Mouse (Mus musculus): Measurements from ENCODE around the gene Ubash3b. TPM values are rescaled to one million over a fixed set of nuclear protein-coding genes. Genes with fewer than 3 reads are reported as not detected.

Ubash3b gene
- polyA plus RNA-seq, 1 experiment, result 3.2 TPM

- Histone ChIP-seq H3K79me3 (ENCODE audit: low read depth) (no peaks in the 10 kb centered on the region), H3K27me3 (ENCODE audit: control insufficient read depth, insufficient read depth, insufficient read length) (no peaks in the 10 kb centered on the region), H3K36me3 (ENCODE audit: control insufficient read depth, insufficient read depth) (no peaks in the 10 kb centered on the region), H3ac (ENCODE audit: control insufficient read depth, insufficient read length, low read depth) (no peak overlapping the region), H3K79me2 (ENCODE audit: control insufficient read depth, insufficient read depth) (no peaks in the 10 kb centered on the region), H3K4me3 (ENCODE audit: insufficient read depth, poor library complexity, severe bottlenecking) (no peak overlapping the region)
- TF ChIP-seq USF1 (IDR thresholded peaks at IDR 0.05; ENCODE audit: low read depth), result no peak
- no peak for TF ChIP-seq FOSL1 (IDR thresholded peaks at IDR 0.05; ENCODE audit: insufficient read depth, low read length, poor library complexity, severe bottlenecking)
- TF ChIP-seq MYOG (IDR thresholded peaks at IDR 0.05; ENCODE audit: control insufficient read depth, extremely low read depth, insufficient read length), result no peak
- no peak for TF ChIP-seq MYOD1 (IDR thresholded peaks at IDR 0.05; ENCODE audit: control insufficient read depth, insufficient read length, low read depth)
- no peak for TF ChIP-seq CEBPB (IDR thresholded peaks at IDR 0.05; ENCODE audit: low read depth)
- no peak for TF ChIP-seq CTCF (IDR thresholded peaks at IDR 0.05; ENCODE audit: control insufficient read depth, insufficient read depth, insufficient read length)
- TF ChIP-seq MAX (IDR thresholded peaks at IDR 0.05), result no peak
Measured at GRCm38 (mm10) chr9:41011512-41012436, 149.7 kb downstream of the Ubash3b start.

DNA sequence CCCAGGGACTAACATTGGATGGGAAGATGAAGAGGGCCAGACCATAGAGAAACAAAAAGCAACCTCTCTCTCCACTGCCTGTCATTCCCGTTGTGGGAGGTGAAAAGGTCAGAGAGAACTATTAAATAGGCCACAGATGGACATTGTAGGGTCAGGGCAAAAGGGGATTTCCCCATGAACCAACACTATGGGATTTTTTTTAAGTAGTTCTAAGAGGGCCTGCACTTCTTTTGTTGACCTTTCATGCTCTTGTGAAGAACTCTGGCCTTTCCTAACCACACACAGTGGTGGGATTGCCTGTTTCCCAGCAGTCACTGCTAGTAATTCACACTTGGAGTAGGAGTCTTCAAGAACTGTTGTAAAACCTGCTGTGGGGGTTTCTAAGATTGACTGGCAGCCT lies 153.7 kb downstream of the Ubash3b start:
- H3ac ChIP-seq (ENCODE audit: control insufficient read depth, insufficient read length, low read depth), result no peak overlapping the region
- no peak for TF ChIP-seq CTCF (IDR thresholded peaks at IDR 0.05; ENCODE audit: control insufficient read depth, insufficient read depth, insufficient read length)
- no peak for TF ChIP-seq MAX (IDR thresholded peaks at IDR 0.05)
- no peak for TF ChIP-seq MYOG (IDR thresholded peaks at IDR 0.05; ENCODE audit: control insufficient read depth, extremely low read depth, insufficient read length)
- no peak for TF ChIP-seq USF1 (IDR thresholded peaks at IDR 0.05; ENCODE audit: low read depth)
- no peak overlapping the region for H3K4me3 ChIP-seq (ENCODE audit: insufficient read depth, poor library complexity, severe bottlenecking)
- no peaks in the 10 kb centered on the region for H3K79me2 ChIP-seq (ENCODE audit: control insufficient read depth, insufficient read depth)
- no peaks in the 10 kb centered on the region for H3K36me3 ChIP-seq (ENCODE audit: control insufficient read depth, insufficient read depth)
- no peaks in the 10 kb centered on the region for H3K79me3 ChIP-seq (ENCODE audit: low read depth)
- H3K27me3 ChIP-seq (ENCODE audit: control insufficient read depth, insufficient read depth, insufficient read length), result no peaks in the 10 kb centered on the region

DNA sequence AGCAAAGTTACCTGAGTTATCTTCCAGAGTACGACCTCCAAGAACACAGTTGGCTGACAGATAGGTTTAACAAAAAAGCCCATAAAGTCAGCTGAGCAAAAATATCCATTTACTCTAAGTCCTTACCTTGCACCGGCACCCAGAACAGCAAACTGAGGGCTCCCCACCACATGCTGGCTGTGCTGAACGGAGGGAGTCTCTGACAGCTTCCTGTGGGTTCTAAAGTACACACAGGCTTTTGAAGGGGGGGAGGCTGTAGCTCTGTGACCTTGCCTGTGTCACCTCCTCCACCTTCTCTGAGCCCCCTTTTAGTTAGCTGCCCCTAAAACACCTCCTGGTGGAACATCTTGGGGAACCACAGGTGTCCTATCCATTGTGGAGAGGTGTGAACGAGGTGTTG lies 157.1 kb downstream of the Ubash3b start, which contains the start of gene Crtam:
TSS of gene Crtam (minus strand) at position 214 of the 400 bp plus-strand sequence.
- Histone ChIP-seq H3K79me2 (ENCODE audit: control insufficient read depth, insufficient read depth) (no peaks in the 10 kb centered on the region), H3K36me3 (ENCODE audit: control insufficient read depth, insufficient read depth) (no peaks in the 10 kb centered on the region), H3K27me3 (ENCODE audit: control insufficient read depth, insufficient read depth, insufficient read length) (no peaks in the 10 kb centered on the region), H3K79me3 (ENCODE audit: low read depth) (no peaks in the 10 kb centered on the region), H3ac (ENCODE audit: control insufficient read depth, insufficient read length, low read depth) (no peak within 1 kb of the TSS), H3K4me3 (ENCODE audit: insufficient read depth, poor library complexity, severe bottlenecking) (no peak within 1 kb of the TSS)
- TF ChIP-seq MYOD1 (IDR thresholded peaks at IDR 0.05; ENCODE audit: control insufficient read depth, insufficient read length, low read depth) (no peak), MAX (IDR thresholded peaks at IDR 0.05) (no peak), USF1 (IDR thresholded peaks at IDR 0.05; ENCODE audit: low read depth) (no peak), CTCF (IDR thresholded peaks at IDR 0.05; ENCODE audit: control insufficient read depth, insufficient read depth, insufficient read length) (no peak), FOSL1 (IDR thresholded peaks at IDR 0.05; ENCODE audit: insufficient read depth, low read length, poor library complexity, severe bottlenecking) (no peak), MYOG (IDR thresholded peaks at IDR 0.05; ENCODE audit: control insufficient read depth, extremely low read depth, insufficient read length) (no peak), CEBPB (IDR thresholded peaks at IDR 0.05; ENCODE audit: low read depth) (no peak)

- TF ChIP-seq FOSL1 (IDR thresholded peaks at IDR 0.05; ENCODE audit: insufficient read depth, low read length, poor library complexity, severe bottlenecking), result no peak
- no peak for TF ChIP-seq CTCF (IDR thresholded peaks at IDR 0.05; ENCODE audit: control insufficient read depth, insufficient read depth, insufficient read length)
- TF ChIP-seq MYOG (IDR thresholded peaks at IDR 0.05; ENCODE audit: control insufficient read depth, extremely low read depth, insufficient read length), result no peak
- TF ChIP-seq MYOD1 (IDR thresholded peaks at IDR 0.05; ENCODE audit: control insufficient read depth, insufficient read length, low read depth), result no peak
- TF ChIP-seq MAX (IDR thresholded peaks at IDR 0.05), result no peak
- TF ChIP-seq USF1 (IDR thresholded peaks at IDR 0.05; ENCODE audit: low read depth), result no peak
- TF ChIP-seq CEBPB (IDR thresholded peaks at IDR 0.05; ENCODE audit: low read depth), result no peak
- Histone ChIP-seq H3K36me3 (ENCODE audit: control insufficient read depth, insufficient read depth) (no peaks in the 10 kb centered on the region), H3K79me2 (ENCODE audit: control insufficient read depth, insufficient read depth) (no peaks in the 10 kb centered on the region), H3K27me3 (ENCODE audit: control insufficient read depth, insufficient read depth, insufficient read length) (no peaks in the 10 kb centered on the region), H3K4me3 (ENCODE audit: insufficient read depth, poor library complexity, severe bottlenecking) (no peak overlapping the region), H3ac (ENCODE audit: control insufficient read depth, insufficient read length, low read depth) (no peak overlapping the region), H3K79me3 (ENCODE audit: low read depth) (no peaks in the 10 kb centered on the region)
Measured at GRCm38 (mm10) chr9:40997116-40997779, 164.2 kb downstream of the Ubash3b start.

GRCm38 (mm10) chr9:40994075-40994474 lies 167.4 kb downstream of the Ubash3b start:
- Histone ChIP-seq H3K27me3 (ENCODE audit: control insufficient read depth, insufficient read depth, insufficient read length) (no peaks in the 10 kb centered on the region), H3K4me3 (ENCODE audit: insufficient read depth, poor library complexity, severe bottlenecking) (no peak overlapping the region), H3K36me3 (ENCODE audit: control insufficient read depth, insufficient read depth) (no peaks in the 10 kb centered on the region), H3K79me3 (ENCODE audit: low read depth) (no peaks in the 10 kb centered on the region), H3ac (ENCODE audit: control insufficient read depth, insufficient read length, low read depth) (no peak overlapping the region), H3K79me2 (ENCODE audit: control insufficient read depth, insufficient read depth) (no peaks in the 10 kb centered on the region)
- TF ChIP-seq USF1 (IDR thresholded peaks at IDR 0.05; ENCODE audit: low read depth) (peak; percentile 65), CEBPB (IDR thresholded peaks at IDR 0.05; ENCODE audit: low read depth) (no peak), MAX (IDR thresholded peaks at IDR 0.05) (no peak), FOSL1 (IDR thresholded peaks at IDR 0.05; ENCODE audit: insufficient read depth, low read length, poor library complexity, severe bottlenecking) (no peak)
